Mouse (Mus musculus) G1E (cell line): Measurements from ENCODE around the gene Nfasc.

Experiments
- CTCF ChIP-seq: IDR thresholded peaks from 2 replicates; pipeline ENCODE4 v1.5.1; 2012; ENCODE audit warnings: low read depth, low read length, inconsistent platforms, mixed read lengths
- GATA1 ChIP-seq: IDR thresholded peaks from 2 replicates; pipeline ENCODE4 v1.6.1; 2012; ENCODE audit warnings: borderline replicate concordance, low read length, inconsistent platforms, mixed read lengths
- POLR2AphosphoS5 ChIP-seq: IDR thresholded peaks from 2 replicates; pipeline ENCODE4 v1.6.1; 2012; ENCODE audit warnings: low read depth, low read length, inconsistent platforms; ENCODE audit not compliant: insufficient replicate concordance
- TAL1 ChIP-seq: conservative IDR thresholded peaks from 2 replicates; pipeline ENCODE4 v1.6.1; 2012; ENCODE audit warnings: low read depth, low read length, inconsistent platforms, mixed read lengths

DNA sequence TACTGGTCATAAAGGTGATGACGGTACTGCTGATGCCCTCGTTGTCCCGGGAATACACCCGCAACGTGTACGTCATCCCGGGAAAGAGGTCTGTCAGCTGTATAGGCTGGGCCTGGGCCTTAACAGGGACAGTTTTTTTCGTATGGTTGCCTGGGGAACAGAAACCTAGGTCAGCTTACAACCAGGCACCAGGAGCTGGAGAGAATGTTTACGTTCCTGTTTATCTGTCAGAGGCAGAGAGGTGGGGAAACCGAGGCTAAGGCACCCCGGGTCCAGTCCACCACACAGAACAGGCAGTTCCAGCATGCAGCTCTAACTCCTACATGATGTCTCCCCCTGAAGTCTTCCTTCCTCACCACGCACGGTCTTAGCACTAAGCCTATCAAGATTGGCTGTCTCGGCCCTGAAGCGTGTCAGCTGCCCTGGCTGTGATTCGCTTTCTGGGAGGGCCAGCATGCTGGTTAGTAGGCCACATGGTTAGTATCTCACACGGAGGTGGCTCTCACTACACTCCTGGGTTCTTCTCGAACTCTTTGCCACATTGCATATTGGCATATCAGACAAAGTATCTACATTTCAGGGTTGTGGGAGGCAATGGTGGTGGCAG is 158.5 kb downstream of the Nfasc start:
- TF ChIP-seq TAL1 (no peak), CTCF (no peak), POLR2AphosphoS5 (no peak), GATA1 (no peak)
